Mouse (Mus musculus): ENCODE data around the gene Bicral.
"Not testable (repeated sequence)": the region's sequence is repeated elsewhere in the genome, so short reads cannot be mapped to it uniquely, and the experiment has no call there.

Gene Bicral

DNA sequence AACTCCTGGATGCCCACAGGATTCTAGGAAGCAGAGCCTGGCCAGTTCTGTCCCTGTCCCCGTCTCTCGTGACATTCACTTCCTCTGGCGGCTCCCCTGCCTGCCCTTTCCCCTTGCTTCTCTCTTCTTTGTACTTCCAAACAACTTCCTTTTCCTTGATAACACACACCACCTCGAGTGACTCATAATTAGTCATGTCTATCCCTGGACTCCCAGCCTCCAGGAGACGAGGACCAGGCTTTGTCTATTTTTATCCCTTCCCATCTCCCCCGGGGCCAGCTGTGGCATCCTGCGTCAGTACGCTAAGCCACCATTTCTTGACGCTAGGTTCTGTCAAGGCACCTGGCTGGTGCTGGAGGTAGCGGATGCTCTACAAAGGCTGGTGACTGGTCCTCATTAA lies 15.9 kb upstream of the Bicral start:
- in situ Hi-C loops (cut with MboI), result no loop called here

DNA sequence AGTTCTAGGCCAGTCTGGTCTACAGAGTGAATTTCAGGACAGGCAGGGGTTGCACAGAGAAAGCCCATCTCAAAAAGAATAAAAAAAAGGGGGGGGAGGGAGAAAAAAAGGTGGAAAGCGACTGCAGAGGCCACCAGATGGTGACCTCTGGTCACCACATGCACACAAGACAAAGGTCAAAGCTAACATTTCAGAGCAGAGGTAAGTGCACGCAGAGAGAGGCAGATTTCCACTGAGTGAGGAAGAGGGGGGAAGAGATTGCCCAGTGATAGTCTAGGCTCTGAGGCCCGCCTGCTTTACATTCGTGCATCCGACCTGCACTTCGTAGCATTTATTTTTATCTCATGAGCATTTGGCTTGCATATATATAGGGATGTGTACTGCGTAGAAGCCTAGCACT lies 14.5 kb upstream of the Bicral start:
- in situ Hi-C loops (cut with MboI), result no loop called here

GRCm38 (mm10) chr17:46870913-46871312 lies 12.6 kb upstream of the Bicral start:
- in situ Hi-C loops (cut with MboI), result no loop called here

DNA sequence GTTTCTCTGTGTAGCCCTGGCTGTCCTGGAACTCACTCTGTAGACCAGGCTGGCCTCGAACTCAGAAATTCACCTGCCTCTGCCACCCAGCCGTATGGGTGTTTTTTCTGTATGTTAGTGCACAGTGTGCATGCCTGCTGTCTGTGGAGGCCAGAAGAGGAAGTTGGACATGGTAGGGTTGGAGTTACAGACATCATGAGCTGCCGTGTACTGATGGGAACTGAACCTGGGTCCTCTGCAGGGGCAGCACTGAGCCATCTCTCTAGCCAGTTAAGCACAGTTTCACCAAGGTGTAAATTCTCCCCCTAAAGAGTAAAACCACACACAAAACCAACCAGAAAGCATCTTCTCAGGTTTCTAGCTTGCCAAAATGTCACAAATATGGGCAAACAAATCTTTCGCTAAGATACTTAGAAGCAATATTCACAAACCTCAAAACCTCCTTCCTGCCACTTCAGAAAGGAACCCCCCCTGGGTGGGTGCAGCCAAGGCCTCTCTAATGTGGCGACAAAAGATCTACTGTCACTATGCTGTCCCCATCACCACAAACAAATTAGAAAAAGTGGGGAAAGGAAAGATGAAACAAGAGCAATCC lies 12.0 kb upstream of the Bicral start:
- in situ Hi-C loops (cut with MboI), result no loop called here

- in situ Hi-C loops (cut with MboI), result no loop called here
Measured at GRCm38 (mm10) chr17:46866836-46867235, 8.6 kb upstream of the Bicral start.

DNA sequence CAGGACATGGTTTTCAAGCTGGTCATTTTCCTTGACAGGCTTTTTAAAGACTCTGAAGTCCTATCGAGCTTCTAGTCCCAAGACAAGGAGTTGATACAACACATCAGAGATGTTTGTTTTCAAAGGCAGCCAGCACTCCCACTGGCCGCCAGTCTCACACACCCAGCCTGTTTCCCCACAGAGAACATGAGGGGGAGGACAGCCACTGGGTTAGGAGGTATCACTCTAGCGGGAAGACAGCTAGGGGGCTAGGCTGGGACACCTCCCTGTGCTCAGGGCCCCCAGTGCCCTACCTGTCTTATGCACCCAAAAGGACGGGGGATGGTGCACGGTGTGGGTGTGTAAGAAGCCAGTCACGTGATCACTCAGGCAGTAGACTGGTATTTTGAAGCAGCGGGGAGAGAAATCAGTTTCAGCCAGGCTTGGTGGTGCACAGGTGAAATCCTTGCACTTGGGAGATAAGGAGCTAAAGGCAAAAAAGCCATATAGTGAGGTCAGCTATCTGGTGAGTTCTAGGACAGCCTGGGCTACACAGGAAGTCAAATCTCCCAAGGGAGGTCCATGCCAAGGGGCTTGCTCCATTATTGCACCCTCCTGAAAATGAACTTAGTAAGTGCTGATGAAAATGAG lies 6.4 kb upstream of the Bicral start:
- in situ Hi-C loops (cut with MboI), result no loop called here

DNA sequence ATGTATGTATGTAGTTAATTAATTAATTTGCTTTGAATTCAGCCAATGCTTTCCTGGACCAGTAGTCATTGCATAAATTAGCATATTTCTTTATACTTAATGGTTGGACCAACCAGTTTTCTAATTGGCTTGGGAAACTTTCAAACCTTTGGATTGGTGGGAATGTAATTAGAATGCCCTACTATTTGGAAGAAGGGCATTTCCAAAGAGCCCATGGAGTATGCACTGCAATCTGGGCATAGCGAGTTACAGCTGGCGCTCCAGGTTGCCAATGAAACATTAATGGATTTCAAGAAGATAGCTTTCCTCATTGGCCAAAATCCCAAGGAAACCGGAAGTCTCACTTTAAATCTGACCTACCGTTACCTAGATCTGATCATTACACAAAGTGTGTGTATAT lies 1.8 kb upstream of the Bicral start:
- in situ Hi-C loops (cut with MboI), result no loop called here

DNA sequence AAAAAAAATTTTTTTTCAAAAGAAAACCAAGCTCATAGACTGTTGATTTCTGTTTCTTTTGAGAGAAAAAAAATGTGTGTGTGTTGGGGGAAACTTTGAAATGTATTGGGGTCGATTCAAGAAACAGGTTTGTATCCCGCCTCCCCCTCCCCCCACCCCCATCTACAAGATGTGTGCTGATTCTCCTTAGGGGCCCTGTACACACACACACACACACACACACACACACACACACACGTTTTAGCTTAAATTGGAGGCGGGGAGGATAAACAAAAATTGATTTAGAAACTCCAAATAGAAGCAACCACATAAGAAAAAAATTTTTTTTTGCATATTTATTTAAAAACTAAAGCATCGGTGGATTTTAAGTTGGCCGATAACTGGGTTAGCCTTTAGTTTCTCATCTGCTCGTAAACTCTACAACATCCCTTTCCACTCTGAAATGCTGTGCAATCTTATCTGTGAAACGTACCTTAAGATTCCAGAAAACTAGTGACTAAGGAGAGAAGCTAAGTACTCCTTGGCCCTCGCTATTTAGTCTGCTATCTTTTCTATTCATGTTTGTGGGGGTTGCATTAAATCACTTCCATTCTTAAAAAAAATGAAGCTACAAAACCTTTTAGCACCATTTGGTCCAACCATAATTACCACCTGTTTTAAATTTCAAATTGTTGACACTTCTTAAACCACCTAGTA lies 615 bp upstream of the Bicral start:
- in situ Hi-C loops (cut with MboI), result no loop called here

DNA sequence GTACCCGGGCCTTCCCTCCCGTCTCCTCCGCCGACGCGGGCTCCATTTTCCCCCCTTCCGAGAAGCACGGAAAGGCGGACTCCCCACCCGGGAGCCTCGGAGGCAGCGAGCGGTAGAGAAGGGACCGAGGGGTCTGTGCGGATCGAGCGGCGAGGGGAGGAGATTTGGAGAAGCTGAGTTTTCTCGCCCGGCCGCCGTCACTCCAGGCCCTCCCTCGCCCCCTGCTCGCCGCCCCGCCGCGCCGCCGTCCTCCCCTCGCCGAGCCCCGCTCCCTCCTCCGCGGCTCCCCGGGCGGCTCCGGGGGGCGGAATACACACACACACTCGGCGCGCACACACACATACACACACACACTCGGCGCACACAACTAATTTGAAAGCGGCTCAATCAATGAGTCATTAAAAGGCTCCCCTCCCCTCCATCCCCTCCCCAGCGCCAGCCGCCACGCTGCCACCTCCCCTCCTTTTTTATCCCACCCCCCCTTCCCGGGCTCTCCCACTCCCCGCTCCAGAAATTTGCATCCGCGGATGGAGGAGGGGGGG lies 850 bp downstream of the Bicral start:
- in situ Hi-C loops (cut with MboI), result no loop called here

- in situ Hi-C loops (cut with MboI), result no loop called here
Measured at GRCm38 (mm10) chr17:46856471-46857360, 1.6 kb downstream of the Bicral start.

DNA sequence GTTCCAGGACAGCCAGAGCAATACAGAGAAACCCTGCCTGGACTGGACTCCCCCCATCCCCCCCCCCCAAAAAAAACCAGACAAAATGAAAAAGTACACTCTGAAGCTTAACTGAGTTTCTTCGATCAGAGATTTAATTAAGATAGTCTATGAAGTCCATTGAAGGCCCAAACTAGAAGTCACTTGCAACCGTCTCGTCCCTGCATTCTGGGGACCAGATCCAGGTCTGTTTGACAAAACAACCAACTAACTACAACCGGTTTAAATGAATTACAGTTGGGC lies 2.2 kb downstream of the Bicral start:
- in situ Hi-C loops (cut with MboI), result no loop called here

GRCm38 (mm10) chr17:46855328-46856106 lies 2.8 kb downstream of the Bicral start:
- in situ Hi-C loops (cut with MboI), result no loop called here

DNA sequence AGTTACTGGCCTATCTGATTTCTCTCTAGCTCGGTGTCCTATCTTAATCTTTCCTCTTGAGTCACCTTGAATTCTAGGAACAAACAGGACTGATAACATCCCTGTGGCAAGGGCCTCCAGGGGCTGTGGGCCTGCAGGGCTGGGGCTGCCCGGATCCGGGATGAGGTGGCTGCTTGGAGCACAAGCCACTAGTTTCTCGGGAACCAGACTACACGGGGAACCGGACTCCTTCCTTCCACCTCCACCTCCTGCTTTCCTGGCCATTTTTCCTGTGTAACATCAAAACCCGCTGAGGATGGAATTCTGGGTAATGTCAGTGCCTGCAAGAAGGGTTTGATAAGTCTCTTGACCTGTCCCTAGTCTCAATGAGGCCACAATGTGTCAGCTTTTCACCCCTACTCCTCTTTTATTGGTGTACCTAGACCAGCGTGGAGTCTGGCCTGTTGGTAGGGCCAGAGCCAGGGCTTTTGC lies 3.6 kb downstream of the Bicral start:
- in situ Hi-C loops (cut with MboI), result no loop called here

DNA sequence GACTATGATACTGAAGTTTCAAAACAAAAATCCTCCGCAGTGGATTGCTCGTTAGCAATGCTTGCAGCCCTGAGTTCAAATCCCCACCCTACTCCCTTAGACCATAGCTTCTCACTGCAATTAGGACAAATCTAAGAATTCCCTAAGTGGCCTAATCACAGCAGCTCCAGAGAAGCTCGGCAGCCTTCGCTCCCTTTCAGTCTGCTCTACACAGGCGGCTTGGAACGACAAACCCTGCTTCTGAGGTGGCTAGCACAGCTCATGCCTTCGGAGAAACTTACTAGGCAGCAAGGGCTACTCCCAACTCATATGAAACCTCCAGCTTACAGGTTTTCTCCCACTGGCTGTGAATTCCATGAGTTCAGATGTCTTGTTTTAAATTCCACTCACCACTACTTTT lies 4.2 kb downstream of the Bicral start:
- in situ Hi-C loops (cut with MboI), result no loop called here

GRCm38 (mm10) chr17:46853281-46853680 lies 5.0 kb downstream of the Bicral start:
- in situ Hi-C loops (cut with MboI), result no loop called here

- in situ Hi-C loops (cut with MboI), result no loop called here
Measured at GRCm38 (mm10) chr17:46852725-46853124, 5.6 kb downstream of the Bicral start.

DNA sequence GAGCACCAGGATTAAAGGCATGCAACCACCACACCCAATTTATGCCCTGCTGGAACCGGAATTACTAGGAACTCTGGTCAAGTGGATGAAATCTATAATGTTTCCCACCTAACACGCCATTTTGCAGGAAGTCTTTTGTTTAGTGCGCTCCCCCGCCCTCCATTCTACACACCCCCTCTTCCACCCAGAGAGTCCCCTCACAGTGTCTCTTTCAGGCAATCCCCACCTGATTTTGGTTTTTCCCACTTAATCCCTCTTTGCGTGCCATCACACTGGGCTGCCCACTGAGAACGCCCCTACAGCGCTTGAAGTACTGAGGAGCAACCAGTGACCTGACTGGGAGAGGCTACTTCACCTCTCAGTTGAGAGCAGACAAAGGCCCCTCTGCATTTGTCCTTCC lies 11.1 kb downstream of the Bicral start:
- in situ Hi-C loops (cut with MboI), result no loop called here

GRCm38 (mm10) chr17:46846573-46846972 lies 11.7 kb downstream of the Bicral start:
- in situ Hi-C loops (cut with MboI), result not testable (repeated sequence)

- in situ Hi-C loops (cut with MboI), result no loop called here
Measured at GRCm38 (mm10) chr17:46845262-46845661, 13.0 kb downstream of the Bicral start.

GRCm38 (mm10) chr17:46844811-46845210 lies 13.5 kb downstream of the Bicral start:
- in situ Hi-C loops (cut with MboI), result no loop called here

GRCm38 (mm10) chr17:46843716-46844115 lies 14.6 kb downstream of the Bicral start:
- in situ Hi-C loops (cut with MboI), result no loop called here
